ENCODE assay signal across 12 mouse cellular contexts in the genomic region with DNA sequence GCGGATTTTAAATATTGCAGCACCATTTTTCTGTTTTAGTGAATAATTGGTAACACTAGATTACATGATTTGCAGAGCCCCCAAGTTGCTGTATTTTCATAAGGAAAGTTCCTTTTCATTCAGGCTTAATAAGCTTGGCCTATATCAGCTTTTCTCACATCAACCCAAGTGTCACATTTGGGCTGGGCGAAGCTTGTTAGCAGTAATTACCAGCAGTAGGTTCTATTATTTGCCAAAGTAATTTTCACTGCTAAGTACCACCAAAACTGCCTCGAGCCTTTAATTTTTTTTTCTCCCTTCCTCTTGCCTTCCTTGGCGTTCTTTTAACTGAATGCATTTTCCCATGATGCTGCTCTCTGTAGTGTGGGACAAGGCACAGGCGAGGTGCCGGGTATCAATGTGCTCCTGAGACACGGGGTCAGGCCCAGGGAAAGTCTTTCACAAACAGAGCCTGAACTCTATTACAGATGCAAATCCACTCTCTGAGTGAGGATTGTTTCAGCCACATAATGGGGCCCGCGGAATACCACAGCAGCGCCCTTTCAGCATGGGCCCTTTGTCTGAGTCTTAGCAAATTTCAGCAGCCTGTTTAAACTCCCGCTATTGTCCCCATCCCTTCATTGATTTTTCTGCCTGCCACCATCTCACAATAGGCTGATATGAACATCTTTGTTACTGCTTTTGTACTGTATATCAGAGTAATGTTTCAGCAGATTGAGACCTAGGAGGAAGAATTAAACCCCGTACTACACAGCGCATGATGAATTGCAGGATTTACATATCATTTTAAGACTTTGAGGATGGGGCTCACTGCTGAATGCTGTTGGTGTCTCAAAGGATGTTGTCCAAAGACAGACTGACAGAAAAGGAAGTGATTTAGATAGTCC.
A peak's percentile ranks its signal among the peaks of the same experiment; 100 is the strongest.
DNase-seq lines count a peak whose midpoint lies in the region; ATAC-seq lines count a peak whose summit lies in the region.
"Had no signal": no experiment of that assay in that cellular context is flagged by ENCODE, and none has a peak within 500 bp of the region (broad histone marks: within the 10 kb centered on the region; RNA-seq: fewer than 3 reads in every experiment).

No protein-coding gene starts in this region.

- no peaks in the 10 kb centered on the region for H3K9me3 ChIP-seq in forebrain, embryonic 12.5 days
- H3K9me3 ChIP-seq in midbrain, embryonic 11.5 days (ENCODE audit: control insufficient read depth, low read length): no peaks in the 10 kb centered on the region
- H3K9me3 ChIP-seq in kidney, embryonic 14.5 days (ENCODE audit: control insufficient read depth, low read length): no peaks in the 10 kb centered on the region
- H3K9me3 ChIP-seq: heart, embryonic 13.5 days had no signal

- H3K4me2 ChIP-seq in forebrain, embryonic 12.5 days: peak overlapping the region; percentile 26
- H3K4me2 ChIP-seq in midbrain, embryonic 11.5 days: no peak overlapping the region
- H3K4me2 ChIP-seq in kidney, embryonic 14.5 days (replicated peaks; ENCODE audit: low read depth, low read length): no peak overlapping the region
- H3K4me2 ChIP-seq: heart, embryonic 13.5 days had no signal

- H3K9ac ChIP-seq in forebrain, embryonic 12.5 days: no peak overlapping the region
- H3K9ac ChIP-seq in midbrain, embryonic 11.5 days (ENCODE audit: low read length): no peak overlapping the region
- no peak overlapping the region for H3K9ac ChIP-seq in kidney, embryonic 14.5 days (ENCODE audit: low read depth, low read length)
- H3K9ac ChIP-seq: heart, embryonic 13.5 days had no signal

- DNase-seq in right cerebral cortex, adult 2 months (ENCODE audit: low spot score in 2 of 2): peak; percentile 2 to 3
- DNase-seq in right cerebral cortex, postnatal 14 days: no peak
- peak; percentile 94 for DNase-seq in midbrain, embryonic 11.5 days (ENCODE audit: low spot score, missing footprints)
- no peak for DNase-seq in lung, postnatal 36 days
- no peak for DNase-seq in gastrocnemius, postnatal 10 days
- no peak for DNase-seq in T-cell, adult 2 months (ENCODE audit: low spot score)
- DNase-seq: adrenal gland, postnatal 14 days; kidney, adult 9 months; thymus, adult 2 months had no signal

- H3K27ac ChIP-seq in forebrain, embryonic 12.5 days: peak overlapping the region; percentile 85
- no peak overlapping the region; the same call in 1 of the 2 replicates for H3K27ac ChIP-seq in midbrain, embryonic 11.5 days (ENCODE audit: low read depth, low read length)
- no peak overlapping the region for H3K27ac ChIP-seq in kidney, embryonic 14.5 days (ENCODE audit: low read depth, low read length)
- H3K27ac ChIP-seq: heart, embryonic 13.5 days had no signal

- H3K36me3 ChIP-seq in forebrain, embryonic 12.5 days (replicated peaks): no peaks in the 10 kb centered on the region
- H3K36me3 ChIP-seq in midbrain, embryonic 11.5 days (ENCODE audit: control insufficient read depth, insufficient read depth, low read length): no peaks in the 10 kb centered on the region
- no peaks in the 10 kb centered on the region for H3K36me3 ChIP-seq in kidney, embryonic 14.5 days (ENCODE audit: control insufficient read depth, insufficient read depth, low read length)
- H3K36me3 ChIP-seq: heart, embryonic 13.5 days had no signal

- ATAC-seq in forebrain, embryonic 12.5 days (ENCODE audit: low FRiP score): peak; percentile 98
- ATAC-seq in midbrain, embryonic 11.5 days (ENCODE audit: low FRiP score): peak; percentile 98
- no peak for ATAC-seq in kidney, embryonic 14.5 days (ENCODE audit: low FRiP score, low TSS enrichment)

- H3K27me3 ChIP-seq in forebrain, embryonic 12.5 days: no peaks in the 10 kb centered on the region
- H3K27me3 ChIP-seq in midbrain, embryonic 11.5 days (ENCODE audit: control insufficient read depth, insufficient read depth, low read length): peaks cover 20% of the 10 kb centered on the region
- no peaks in the 10 kb centered on the region for H3K27me3 ChIP-seq in kidney, embryonic 14.5 days (ENCODE audit: control insufficient read depth, insufficient read depth, low read length)
- H3K27me3 ChIP-seq: heart, embryonic 13.5 days had no signal

- peaks cover 13% of the 10 kb centered on the region for H3K4me1 ChIP-seq in forebrain, embryonic 12.5 days
- H3K4me1 ChIP-seq in midbrain, embryonic 11.5 days (ENCODE audit: control insufficient read depth, insufficient read depth, low read length): peaks cover 9% of the 10 kb centered on the region; the same call in 1 of the 2 replicates
- no peaks in the 10 kb centered on the region for H3K4me1 ChIP-seq in kidney, embryonic 14.5 days (ENCODE audit: control insufficient read depth, insufficient read depth, low read length)
- H3K4me1 ChIP-seq: heart, embryonic 13.5 days had no signal

- WGBS in forebrain, embryonic 12.5 days: 4% methylated on average over 13 of the region's 13 CpGs
- 10% methylated on average over 13 of the region's 13 CpGs for WGBS in midbrain, embryonic 11.5 days
- 46% methylated on average over 13 of the region's 13 CpGs for WGBS in kidney, embryonic 14.5 days

- no peak overlapping the region for H3K4me3 ChIP-seq in forebrain, embryonic 12.5 days (replicated peaks)
- H3K4me3 ChIP-seq in midbrain, embryonic 11.5 days (ENCODE audit: low read depth, low read length): no peak overlapping the region
- no peak overlapping the region for H3K4me3 ChIP-seq in kidney, embryonic 14.5 days (ENCODE audit: low read length)
- H3K4me3 ChIP-seq: heart, embryonic 13.5 days had no signal

Comparison
In these comparisons a context has a peak if more than half of its experiments do, and no peak if none do; other contexts are left out.
1. DNase-seq: peak in right cerebral cortex, adult 2 months (2 of 2) and midbrain, embryonic 11.5 days (single experiment); none in right cerebral cortex, postnatal 14 days (single experiment), lung, postnatal 36 days (single experiment), gastrocnemius, postnatal 10 days (single experiment) and T-cell, adult 2 months (single experiment).